Mouse (Mus musculus): Measurements from ENCODE around the gene Smg7. TPM values are rescaled to one million over a fixed set of nuclear protein-coding genes. Genes with fewer than 3 reads are reported as not detected.

Smg7 gene
- total and polyA plus RNA-seq, 3 experiments = 32.1 to 53.9 (median 52.4) TPM

DNA sequence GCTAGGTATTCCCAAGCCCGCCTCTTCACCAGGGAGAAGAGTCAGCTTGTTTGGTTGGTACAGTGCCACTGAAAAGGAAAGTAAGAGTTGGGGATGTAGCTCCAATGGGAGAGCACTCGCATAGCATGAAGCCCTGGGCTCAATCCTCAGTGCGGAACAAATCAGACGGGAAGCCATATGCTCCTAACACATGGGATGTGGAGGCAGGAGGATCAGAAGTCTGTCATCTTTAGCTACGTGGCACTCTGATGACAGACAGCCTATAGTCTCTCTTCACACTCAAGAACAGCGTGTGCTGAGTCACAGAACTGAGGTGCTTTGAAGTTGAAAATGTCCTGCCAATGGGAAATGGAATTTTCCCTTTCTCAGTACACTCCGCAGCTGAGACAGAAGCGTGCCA, 71.4 kb downstream of the Smg7 start:
- Histone ChIP-seq H3K9ac (ENCODE audit: control insufficient read depth, low read depth, low read length, poor library complexity, severe bottlenecking) (no peak overlapping the region), H3K27me3 (ENCODE audit: control insufficient read depth in 1 of 2, insufficient read depth in 2 of 2, low read length in 2 of 2) (no peaks in the 10 kb centered on the region), H3K36me3 (ENCODE audit: control insufficient read depth in 1 of 2, insufficient read depth in 2 of 2, low read length in 2 of 2) (peaks cover 0 to 1% of the 10 kb centered on the region in 2 experiments; a peak in 2 of 4 replicates), H3K9me3 (replicated peaks; ENCODE audit: insufficient read depth, low read length) (no peaks in the 10 kb centered on the region), H3K4me1 (ENCODE audit: control insufficient read depth in 1 of 2, insufficient read depth in 2 of 2, low read length in 2 of 2) (no peaks in the 10 kb centered on the region), H3K4me3 (ENCODE audit: control insufficient read depth in 1 of 2, insufficient read depth in 1 of 2, low read depth in 2 of 2, low read length in 2 of 2) (no peak overlapping the region), H3K27ac (ENCODE audit: control insufficient read depth, low read depth, low read length) (no peak overlapping the region), H3K79me2 (ENCODE audit: control insufficient read depth, insufficient read depth, low read length, poor library complexity) (no peaks in the 10 kb centered on the region)
- no peak for TF ChIP-seq UBTF (IDR thresholded peaks at IDR 0.05; ENCODE audit: borderline replicate concordance, insufficient read depth, low read depth, low read length)
- no peak for TF ChIP-seq ELF1 (IDR thresholded peaks at IDR 0.05; ENCODE audit: low read depth, low read length)
- no peak for TF ChIP-seq JUND (IDR thresholded peaks at IDR 0.05; ENCODE audit: low read depth, low read length)
- no peak for TF ChIP-seq MYB (IDR thresholded peaks at IDR 0.05; ENCODE audit: low read depth, low read length)
- TF ChIP-seq USF2 (IDR thresholded peaks at IDR 0.05; ENCODE audit: borderline replicate concordance in 1 of 2, insufficient read depth in 1 of 2, low read depth in 1 of 2, low read length in 2 of 2) = no peak
- TF ChIP-seq GATA1 (IDR thresholded peaks at IDR 0.05; ENCODE audit: low read depth, low read length) = no peak
- no peak for TF ChIP-seq USF1 (IDR thresholded peaks at IDR 0.05; ENCODE audit: low read depth, low read length)
- TF ChIP-seq NRF1 (IDR thresholded peaks at IDR 0.05; ENCODE audit: insufficient read depth, low read depth, low read length, poor library complexity, severe bottlenecking) = no peak
- TF ChIP-seq NELFE (IDR thresholded peaks at IDR 0.05; ENCODE audit: low read depth, low read length) = no peak
- TF ChIP-seq MAFK (IDR thresholded peaks at IDR 0.05; ENCODE audit: borderline replicate concordance, low read depth, low read length) = no peak
- no peak for TF ChIP-seq CHD2 (IDR thresholded peaks at IDR 0.05; ENCODE audit: low read length)
- TF ChIP-seq POLR2A (IDR thresholded peaks at IDR 0.05; ENCODE audit: control insufficient read depth in 1 of 2, insufficient read depth in 1 of 2, low read depth in 1 of 2, low read length in 2 of 2, poor library complexity in 1 of 2) = no peak
- no peak for TF ChIP-seq MEF2A (IDR thresholded peaks at IDR 0.05; ENCODE audit: extremely low read depth, insufficient replicate concordance, low read depth, low read length, poor library complexity, severe bottlenecking)
- TF ChIP-seq TAL1 (IDR thresholded peaks at IDR 0.05; ENCODE audit: low read length) = no peak
- TF ChIP-seq SIN3A (IDR thresholded peaks at IDR 0.05; ENCODE audit: low read length) = no peak
- DNase-seq (ENCODE audit: low read depth, low spot score) = no peak

- Histone ChIP-seq H3K27me3 (ENCODE audit: control insufficient read depth in 1 of 2, insufficient read depth in 2 of 2, low read length in 2 of 2) (no peaks in the 10 kb centered on the region), H3K79me2 (ENCODE audit: control insufficient read depth, insufficient read depth, low read length, poor library complexity) (no peaks in the 10 kb centered on the region), H3K9me3 (replicated peaks; ENCODE audit: insufficient read depth, low read length) (no peaks in the 10 kb centered on the region), H3K9ac (ENCODE audit: control insufficient read depth, low read depth, low read length, poor library complexity, severe bottlenecking) (no peak overlapping the region), H3K27ac (ENCODE audit: control insufficient read depth, low read depth, low read length) (no peak overlapping the region), H3K4me1 (ENCODE audit: control insufficient read depth in 1 of 2, insufficient read depth in 2 of 2, low read length in 2 of 2) (no peaks in the 10 kb centered on the region), H3K36me3 (ENCODE audit: control insufficient read depth in 1 of 2, insufficient read depth in 2 of 2, low read length in 2 of 2) (no peaks in the 10 kb centered on the region; a peak in 1 of 4 replicates), H3K4me3 (ENCODE audit: control insufficient read depth in 1 of 2, insufficient read depth in 1 of 2, low read depth in 2 of 2, low read length in 2 of 2) (no peak overlapping the region)
- no peak for DNase-seq (ENCODE audit: low read depth, low spot score)
- TF ChIP-seq MAFK (IDR thresholded peaks at IDR 0.05; ENCODE audit: borderline replicate concordance, low read depth, low read length) (no peak), ETS1 (IDR thresholded peaks at IDR 0.05; ENCODE audit: low read depth, low read length) (no peak), ZMIZ1 (IDR thresholded peaks at IDR 0.05; ENCODE audit: low read depth, low read length) (no peak), USF1 (IDR thresholded peaks at IDR 0.05; ENCODE audit: low read depth, low read length) (no peak), POLR2AphosphoS2 (IDR thresholded peaks at IDR 0.05; ENCODE audit: low read length) (no peak), MXI1 (IDR thresholded peaks at IDR 0.05; ENCODE audit: low read depth, low read length) (no peak), E2F4 (IDR thresholded peaks at IDR 0.05; ENCODE audit: borderline replicate concordance, low read depth, low read length) (no peak), GATA1 (IDR thresholded peaks at IDR 0.05; ENCODE audit: low read depth, low read length) (no peak), KAT2A (conservative IDR thresholded peaks at IDR 0.05; ENCODE audit: low read depth, low read length) (no peak), MYC (IDR thresholded peaks at IDR 0.05; ENCODE audit: low read depth, low read length) (no peak), POLR2A (IDR thresholded peaks at IDR 0.05; ENCODE audit: control insufficient read depth in 1 of 2, insufficient read depth in 1 of 2, low read depth in 1 of 2, low read length in 2 of 2, poor library complexity in 1 of 2) (no peak), TCF12 (IDR thresholded peaks at IDR 0.05; ENCODE audit: low read depth, low read length) (no peak), NELFE (IDR thresholded peaks at IDR 0.05; ENCODE audit: low read depth, low read length) (no peak), EP300 (IDR thresholded peaks at IDR 0.05; ENCODE audit: low read depth in 1 of 2, low read length in 2 of 2) (no peak), SMC3 (IDR thresholded peaks at IDR 0.05; ENCODE audit: low read depth, low read length) (no peak)
Observed at GRCm38 (mm10) chr1:152830054-152830453, 72.4 kb downstream of the Smg7 start.

All from MEL (cell line).